Mouse (Mus musculus): ENCODE data around the gene Dtnbp1. TPM values are rescaled to one million over a fixed set of nuclear protein-coding genes. Genes with fewer than 3 reads are reported as not detected.

Dtnbp1 gene
- 46.5 and 50.1 TPM in 2 replicates for polyA plus RNA-seq (2015; fragmentation: Nextera tagmentation; extraction: Ambion mirVana)

GRCm38 (mm10) chr13:45001911-45002615 lies at the start of gene Dtnbp1:
TSS of gene Dtnbp1 (minus strand) at chr13:45002147.
- H3K4me2 ChIP-seq (ENCODE audit: low read depth, low read length) = peak within 1 kb of the TSS; percentile 79
- WGBS = under 1% methylated on average over 65 of the region's 68 CpGs

GRCm38 (mm10) chr13:45049261-45050020 lies 47.5 kb upstream of the Dtnbp1 start:
- H3K36me3 ChIP-seq (ENCODE audit: control insufficient read depth, insufficient read depth, low read length) = no peaks in the 10 kb centered on the region
- no peak overlapping the region for H3K4me3 ChIP-seq (replicated peaks; ENCODE audit: low read length)
- no peak overlapping the region for H3K9ac ChIP-seq (ENCODE audit: low read length)
- no peak for ATAC-seq (ENCODE audit: insufficient read depth, low FRiP score)
- no peaks in the 10 kb centered on the region for H3K27me3 ChIP-seq (ENCODE audit: control insufficient read depth, insufficient read depth, low read length)
- 56% methylated on average over 7 of the region's 7 CpGs for WGBS
- H3K4me2 ChIP-seq (ENCODE audit: low read depth, low read length) = no peak overlapping the region
- H3K4me1 ChIP-seq (ENCODE audit: control insufficient read depth, insufficient read depth, low read length) = no peaks in the 10 kb centered on the region
- no peaks in the 10 kb centered on the region for H3K9me3 ChIP-seq (replicated peaks; ENCODE audit: control insufficient read depth, low read length)
- no peak overlapping the region for H3K27ac ChIP-seq (ENCODE audit: low read length)

More at GRCm38 (mm10) chr13:45001911-45002615, at the start of gene Dtnbp1:
- Histone ChIP-seq H3K36me3 (ENCODE audit: control insufficient read depth, insufficient read depth, low read length) (no peaks in the 10 kb centered on the region), H3K27me3 (ENCODE audit: control insufficient read depth, insufficient read depth, low read length) (no peaks in the 10 kb centered on the region), H3K4me3 (replicated peaks; ENCODE audit: low read length) (peak within 1 kb of the TSS; percentile 88), H3K9ac (ENCODE audit: low read length) (peak within 1 kb of the TSS; percentile 90), H3K27ac (ENCODE audit: low read length) (peak within 1 kb of the TSS; percentile 31), H3K9me3 (replicated peaks; ENCODE audit: control insufficient read depth, low read length) (no peaks in the 10 kb centered on the region), H3K4me1 (ENCODE audit: control insufficient read depth, insufficient read depth, low read length) (peaks cover 5% of the 10 kb centered on the region; the same call in 1 of the 2 replicates)
- ATAC-seq (ENCODE audit: insufficient read depth, low FRiP score) = peak; percentile 92

- no peaks in the 10 kb centered on the region for H3K27me3 ChIP-seq (ENCODE audit: control insufficient read depth, insufficient read depth, low read length)
- no peak overlapping the region for H3K9ac ChIP-seq (ENCODE audit: low read length)
- H3K4me1 ChIP-seq (ENCODE audit: control insufficient read depth, insufficient read depth, low read length) = no peaks in the 10 kb centered on the region
- H3K4me2 ChIP-seq (ENCODE audit: low read depth, low read length) = no peak overlapping the region
- no peaks in the 10 kb centered on the region for H3K9me3 ChIP-seq (replicated peaks; ENCODE audit: control insufficient read depth, low read length)
- H3K36me3 ChIP-seq (ENCODE audit: control insufficient read depth, insufficient read depth, low read length) = no peaks in the 10 kb centered on the region
- WGBS = 74% methylated on average over 3 of the region's 3 CpGs
- H3K27ac ChIP-seq (ENCODE audit: low read length) = no peak overlapping the region
- no peak overlapping the region for H3K4me3 ChIP-seq (replicated peaks; ENCODE audit: low read length)
- no peak for ATAC-seq (ENCODE audit: insufficient read depth, low FRiP score)
Observed at GRCm38 (mm10) chr13:45043466-45043865, 41.5 kb upstream of the Dtnbp1 start.

- Histone ChIP-seq H3K4me1 (ENCODE audit: control insufficient read depth, insufficient read depth, low read length) (no peaks in the 10 kb centered on the region), H3K4me3 (replicated peaks; ENCODE audit: low read length) (no peak overlapping the region), H3K36me3 (ENCODE audit: control insufficient read depth, insufficient read depth, low read length) (no peaks in the 10 kb centered on the region), H3K27me3 (ENCODE audit: control insufficient read depth, insufficient read depth, low read length) (no peaks in the 10 kb centered on the region), H3K27ac (ENCODE audit: low read length) (no peak overlapping the region), H3K9ac (ENCODE audit: low read length) (no peak overlapping the region), H3K4me2 (ENCODE audit: low read depth, low read length) (no peak overlapping the region), H3K9me3 (replicated peaks; ENCODE audit: control insufficient read depth, low read length) (no peaks in the 10 kb centered on the region)
- 54% methylated on average over 7 of the region's 7 CpGs for WGBS
- ATAC-seq (ENCODE audit: insufficient read depth, low FRiP score) = no peak
Observed at GRCm38 (mm10) chr13:45040741-45041140, 38.8 kb upstream of the Dtnbp1 start.

GRCm38 (mm10) chr13:45040195-45040594 lies 38.2 kb upstream of the Dtnbp1 start:
- no peak overlapping the region for H3K27ac ChIP-seq (ENCODE audit: low read length)
- H3K9ac ChIP-seq (ENCODE audit: low read length) = no peak overlapping the region
- H3K4me1 ChIP-seq (ENCODE audit: control insufficient read depth, insufficient read depth, low read length) = no peaks in the 10 kb centered on the region
- H3K9me3 ChIP-seq (replicated peaks; ENCODE audit: control insufficient read depth, low read length) = no peaks in the 10 kb centered on the region
- H3K4me2 ChIP-seq (ENCODE audit: low read depth, low read length) = no peak overlapping the region
- H3K36me3 ChIP-seq (ENCODE audit: control insufficient read depth, insufficient read depth, low read length) = no peaks in the 10 kb centered on the region
- no peaks in the 10 kb centered on the region for H3K27me3 ChIP-seq (ENCODE audit: control insufficient read depth, insufficient read depth, low read length)
- WGBS = 68% methylated on average over 4 of the region's 4 CpGs
- no peak overlapping the region for H3K4me3 ChIP-seq (replicated peaks; ENCODE audit: low read length)
- ATAC-seq (ENCODE audit: insufficient read depth, low FRiP score) = no peak

- Histone ChIP-seq H3K4me1 (ENCODE audit: control insufficient read depth, insufficient read depth, low read length) (peaks cover under 1% of the 10 kb centered on the region; the same call in 1 of the 2 replicates), H3K9ac (ENCODE audit: low read length) (no peak overlapping the region), H3K27ac (ENCODE audit: low read length) (no peak overlapping the region), H3K27me3 (ENCODE audit: control insufficient read depth, insufficient read depth, low read length) (no peaks in the 10 kb centered on the region), H3K4me2 (ENCODE audit: low read depth, low read length) (no peak overlapping the region), H3K36me3 (ENCODE audit: control insufficient read depth, insufficient read depth, low read length) (no peaks in the 10 kb centered on the region), H3K4me3 (replicated peaks; ENCODE audit: low read length) (no peak overlapping the region), H3K9me3 (replicated peaks; ENCODE audit: control insufficient read depth, low read length) (no peaks in the 10 kb centered on the region)
- WGBS = 88% methylated on average over 4 of the region's 4 CpGs
- ATAC-seq (ENCODE audit: insufficient read depth, low FRiP score) = no peak
Observed at GRCm38 (mm10) chr13:45036417-45036816, 34.5 kb upstream of the Dtnbp1 start.

- Histone ChIP-seq H3K27ac (ENCODE audit: low read length) (no peak overlapping the region), H3K36me3 (ENCODE audit: control insufficient read depth, insufficient read depth, low read length) (no peaks in the 10 kb centered on the region), H3K4me1 (ENCODE audit: control insufficient read depth, insufficient read depth, low read length) (peaks cover 5% of the 10 kb centered on the region; the same call in 1 of the 2 replicates), H3K9me3 (replicated peaks; ENCODE audit: control insufficient read depth, low read length) (no peaks in the 10 kb centered on the region), H3K4me2 (ENCODE audit: low read depth, low read length) (no peak overlapping the region), H3K27me3 (ENCODE audit: control insufficient read depth, insufficient read depth, low read length) (no peaks in the 10 kb centered on the region), H3K4me3 (replicated peaks; ENCODE audit: low read length) (no peak overlapping the region), H3K9ac (ENCODE audit: low read length) (no peak overlapping the region)
- ATAC-seq (ENCODE audit: insufficient read depth, low FRiP score) = no peak
- 73% methylated on average over 7 of the region's 7 CpGs for WGBS
Observed at GRCm38 (mm10) chr13:45034759-45035158, 32.8 kb upstream of the Dtnbp1 start.

GRCm38 (mm10) chr13:45033360-45033759 lies 31.4 kb upstream of the Dtnbp1 start:
- peaks cover 5% of the 10 kb centered on the region; the same call in 1 of the 2 replicates for H3K4me1 ChIP-seq (ENCODE audit: control insufficient read depth, insufficient read depth, low read length)
- H3K36me3 ChIP-seq (ENCODE audit: control insufficient read depth, insufficient read depth, low read length) = no peaks in the 10 kb centered on the region
- no peak overlapping the region for H3K9ac ChIP-seq (ENCODE audit: low read length)
- H3K9me3 ChIP-seq (replicated peaks; ENCODE audit: control insufficient read depth, low read length) = no peaks in the 10 kb centered on the region
- no peaks in the 10 kb centered on the region for H3K27me3 ChIP-seq (ENCODE audit: control insufficient read depth, insufficient read depth, low read length)
- WGBS = 94% methylated on average over 10 of the region's 10 CpGs
- no peak overlapping the region for H3K4me3 ChIP-seq (replicated peaks; ENCODE audit: low read length)
- no peak for ATAC-seq (ENCODE audit: insufficient read depth, low FRiP score)
- H3K27ac ChIP-seq (ENCODE audit: low read length) = no peak overlapping the region
- H3K4me2 ChIP-seq (ENCODE audit: low read depth, low read length) = no peak overlapping the region

GRCm38 (mm10) chr13:45032484-45032883 lies 30.5 kb upstream of the Dtnbp1 start:
- H3K36me3 ChIP-seq (ENCODE audit: control insufficient read depth, insufficient read depth, low read length) = no peaks in the 10 kb centered on the region
- H3K9ac ChIP-seq (ENCODE audit: low read length) = no peak overlapping the region
- WGBS = 85% methylated on average over 4 of the region's 4 CpGs
- H3K4me1 ChIP-seq (ENCODE audit: control insufficient read depth, insufficient read depth, low read length) = peaks cover 5% of the 10 kb centered on the region; the same call in 1 of the 2 replicates
- no peaks in the 10 kb centered on the region for H3K9me3 ChIP-seq (replicated peaks; ENCODE audit: control insufficient read depth, low read length)
- no peak overlapping the region for H3K4me2 ChIP-seq (ENCODE audit: low read depth, low read length)
- H3K27ac ChIP-seq (ENCODE audit: low read length) = no peak overlapping the region
- no peaks in the 10 kb centered on the region for H3K27me3 ChIP-seq (ENCODE audit: control insufficient read depth, insufficient read depth, low read length)
- no peak overlapping the region for H3K4me3 ChIP-seq (replicated peaks; ENCODE audit: low read length)
- ATAC-seq (ENCODE audit: insufficient read depth, low FRiP score) = no peak

Data from stomach, embryonic 16.5 days (tissue).